Mouse (Mus musculus) liver, adult 2 months (tissue): Measurements from ENCODE around the gene Mrtfb.

Experiments
- CTCF ChIP-seq: fragments of 200-500 bp; IDR thresholded peaks from 2 replicates; pipeline ENCODE4 v1.5.1; 2011; ENCODE audit warnings: low read depth, low read length, control low read depth
- POLR2A ChIP-seq: fragments of 200-500 bp; IDR thresholded peaks from 2 replicates; pipeline ENCODE4 v1.6.1; 2011; ENCODE audit warnings: low read length, control low read depth; ENCODE audit not compliant: insufficient read depth; ENCODE audit errors: extremely low read depth

- TF ChIP-seq CTCF (no peak), POLR2A (no peak)
Observed at GRCm38 (mm10) chr16:13428806-13429205, 172.5 kb downstream of the Mrtfb start.
